Mouse (Mus musculus) forebrain, postnatal 0 days (tissue): ENCODE results near the gene Exph5. TPM values are rescaled to one million over a fixed set of nuclear protein-coding genes. Genes with fewer than 3 reads are reported as not detected.

Experiments used
- ATAC-seq: fragments of 200-750 bp; cut with Nextera tagmentation; 2 replicates; pipeline ENCODE4 v1.8.0; 2017; ENCODE audit warnings: mild to moderate bottlenecking, moderate library complexity
- DNase-seq: peaks from one replicate; pipeline ENCODE4 v3.0.0-alpha.2; 2015
- H3K27ac ChIP-seq: fragments of 300-500 bp; sonication (generic); 2 replicates; pipeline ENCODE4 v1.5.1; 2014; ENCODE audit warnings: low read depth, mild to moderate bottlenecking, antibody characterized with exemption, low read length, moderate library complexity, mixed read lengths
- H3K27me3 ChIP-seq: fragments of 300-500 bp; sonication (generic); 2 replicates; pipeline ENCODE4 v1.6.1; 2014; ENCODE audit warnings: mild to moderate bottlenecking, low read length, mixed read lengths; ENCODE audit not compliant: insufficient read depth
- H3K36me3 ChIP-seq: fragments of 300-500 bp; sonication (generic); 2 replicates; pipeline ENCODE4 v1.6.1; 2014; ENCODE audit warnings: mild to moderate bottlenecking, moderate library complexity; ENCODE audit not compliant: insufficient read depth
- H3K4me1 ChIP-seq: fragments of 300-500 bp; sonication (generic); 2 replicates; pipeline ENCODE4 v1.6.1; 2014; ENCODE audit warnings: antibody characterized with exemption; ENCODE audit not compliant: insufficient read depth
- H3K4me2 ChIP-seq: fragments of 300-500 bp; sonication (generic); 2 replicates; pipeline ENCODE4 v1.6.1; 2014; ENCODE audit warnings: low read depth, mild to moderate bottlenecking, moderate library complexity
- H3K4me3 ChIP-seq: fragments of 300-500 bp; sonication (generic); 2 replicates; pipeline ENCODE4 v1.5.1; 2014; ENCODE audit warnings: low read depth, low read length, mixed read lengths
- H3K9ac ChIP-seq: fragments of 300-500 bp; sonication (generic); 2 replicates; pipeline ENCODE4 v1.6.1; 2014; ENCODE audit warnings: mild to moderate bottlenecking
- H3K9me3 ChIP-seq: fragments of 300-500 bp; sonication (generic); 2 replicates; pipeline ENCODE4 v1.6.1; 2016; ENCODE audit warnings: low read length
- CTCF ChIP-seq: sonication (generic); IDR thresholded peaks from 2 replicates; pipeline ENCODE4 v1.5.1; 2016; ENCODE audit warnings: antibody characterized with exemption, control low read depth, low read depth
- WGBS: fragments of 180-500 bp; shearing (Covaris S2); extraction: QIAGEN DNeasy Blood & Tissue Kit; methylation state at CpG from one replicate; pipeline ENCODE4 v1.1.7; 2014; 5-methylcytosine and 5-hydroxymethylcytosine counted together
- polyA plus RNA-seq: library from polyadenylated mRNA; unstranded; fragments of >200 nt; fragmentation: Nextera tagmentation; extraction: Ambion mirVana; gene quantifications from 2 replicates; pipeline ENCODE4 v1.2.1, GENCODE M21; 2015
- total RNA-seq: library from RNA; depleted of rRNA; stranded (reverse); fragments of >200 nt; gene quantifications from 2 replicates; pipeline ENCODE4 v1.2.3, GENCODE M21; 2014

Exph5 gene
- total and polyA plus RNA-seq, 2 experiments from 2014 or later = 0.25 to 0.48 TPM

GRCm38 (mm10) chr9:53268036-53268435 lies 33.4 kb upstream of the Exph5 start:
- no peak for TF ChIP-seq CTCF

GRCm38 (mm10) chr9:53268731-53269465 lies 32.6 kb upstream of the Exph5 start:
- WGBS = 59% methylated on average over 5 of the region's 5 CpGs
- H3K9ac ChIP-seq = no peak overlapping the region
- no peak for ATAC-seq
- no peaks in the 10 kb centered on the region for H3K27me3 ChIP-seq
- no peaks in the 10 kb centered on the region for H3K4me1 ChIP-seq
- H3K27ac ChIP-seq = no peak overlapping the region
- H3K36me3 ChIP-seq = no peaks in the 10 kb centered on the region
- peak; percentile 4 for DNase-seq
- H3K9me3 ChIP-seq = no peaks in the 10 kb centered on the region
- no peak overlapping the region for H3K4me2 ChIP-seq
- H3K4me3 ChIP-seq = no peak overlapping the region
- peak; percentile 51 for TF ChIP-seq CTCF

More at GRCm38 (mm10) chr9:53268036-53268435, 33.4 kb upstream of the Exph5 start:
- WGBS = 71% methylated on average over 5 of the region's 5 CpGs
- Histone ChIP-seq H3K4me1 (no peaks in the 10 kb centered on the region), H3K27ac (no peak overlapping the region), H3K9ac (no peak overlapping the region), H3K27me3 (no peaks in the 10 kb centered on the region), H3K36me3 (no peaks in the 10 kb centered on the region), H3K4me2 (no peak overlapping the region), H3K4me3 (no peak overlapping the region), H3K9me3 (no peaks in the 10 kb centered on the region)
- ATAC-seq = no peak
- DNase-seq = no peak

GRCm38 (mm10) chr9:53269466-53269755 lies 32.1 kb upstream of the Exph5 start:
- Histone ChIP-seq H3K4me2 (no peak overlapping the region), H3K4me1 (no peaks in the 10 kb centered on the region), H3K27ac (no peak overlapping the region), H3K4me3 (no peak overlapping the region), H3K9ac (no peak overlapping the region), H3K27me3 (no peaks in the 10 kb centered on the region), H3K9me3 (no peaks in the 10 kb centered on the region), H3K36me3 (no peaks in the 10 kb centered on the region)
- WGBS = 93% methylated on average over 5 of the region's 5 CpGs
- ATAC-seq = no peak
- DNase-seq = no peak
- no peak for TF ChIP-seq CTCF

- Histone ChIP-seq H3K27ac (no peak overlapping the region), H3K4me2 (no peak overlapping the region), H3K9ac (no peak overlapping the region), H3K4me3 (no peak overlapping the region), H3K4me1 (no peaks in the 10 kb centered on the region), H3K27me3 (no peaks in the 10 kb centered on the region), H3K36me3 (no peaks in the 10 kb centered on the region), H3K9me3 (no peaks in the 10 kb centered on the region)
- ATAC-seq = no peak
- WGBS = 80% methylated on average over 5 of the region's 5 CpGs
- DNase-seq = no peak
- TF ChIP-seq CTCF = no peak
Measured at GRCm38 (mm10) chr9:53271281-53272022, 30.0 kb upstream of the Exph5 start.

- ATAC-seq (no peak), DNase-seq (no peak)
- H3K9me3 ChIP-seq = no peaks in the 10 kb centered on the region
- WGBS = 57% methylated on average over 5 of the region's 5 CpGs
- no peak overlapping the region for H3K27ac ChIP-seq
- no peak for TF ChIP-seq CTCF
- no peaks in the 10 kb centered on the region for H3K27me3 ChIP-seq
- no peaks in the 10 kb centered on the region for H3K36me3 ChIP-seq
- no peak overlapping the region for H3K9ac ChIP-seq
- no peaks in the 10 kb centered on the region for H3K4me1 ChIP-seq
- H3K4me2 ChIP-seq = no peak overlapping the region
- no peak overlapping the region for H3K4me3 ChIP-seq
Measured at GRCm38 (mm10) chr9:53272207-53272606, 29.3 kb upstream of the Exph5 start.

GRCm38 (mm10) chr9:53272714-53273113 lies 28.8 kb upstream of the Exph5 start:
- H3K36me3 ChIP-seq = no peaks in the 10 kb centered on the region
- 81% methylated on average over 4 of the region's 4 CpGs for WGBS
- H3K9ac ChIP-seq = no peak overlapping the region
- no peaks in the 10 kb centered on the region for H3K27me3 ChIP-seq
- no peak overlapping the region for H3K4me2 ChIP-seq
- H3K27ac ChIP-seq = no peak overlapping the region
- no peak overlapping the region for H3K4me3 ChIP-seq
- no peak for DNase-seq
- no peak for TF ChIP-seq CTCF
- ATAC-seq = no peak
- no peaks in the 10 kb centered on the region for H3K9me3 ChIP-seq
- no peaks in the 10 kb centered on the region for H3K4me1 ChIP-seq

GRCm38 (mm10) chr9:53276381-53276780 lies 25.1 kb upstream of the Exph5 start:
- Histone ChIP-seq H3K27ac (no peak overlapping the region), H3K4me2 (no peak overlapping the region), H3K9ac (no peak overlapping the region), H3K36me3 (no peaks in the 10 kb centered on the region), H3K9me3 (no peaks in the 10 kb centered on the region), H3K4me3 (no peak overlapping the region), H3K27me3 (no peaks in the 10 kb centered on the region), H3K4me1 (no peaks in the 10 kb centered on the region)
- ATAC-seq (no peak), DNase-seq (no peak)
- no peak for TF ChIP-seq CTCF
- WGBS = 86% methylated on average over 1 of the region's 1 CpGs
